Mouse (Mus musculus) kidney, postnatal 4 days (tissue): ENCODE data around the gene Gm42688.
A peak's percentile ranks its signal among the peaks of the same experiment; 100 is the strongest.

Experiments
- DNase-seq, 2 experiments: peaks; one replicate each; pipeline ENCODE4 v3.0.0; 2021; ENCODE audit warnings: mixed read lengths in 2 of 2

The Gm42688 gene

DNA sequence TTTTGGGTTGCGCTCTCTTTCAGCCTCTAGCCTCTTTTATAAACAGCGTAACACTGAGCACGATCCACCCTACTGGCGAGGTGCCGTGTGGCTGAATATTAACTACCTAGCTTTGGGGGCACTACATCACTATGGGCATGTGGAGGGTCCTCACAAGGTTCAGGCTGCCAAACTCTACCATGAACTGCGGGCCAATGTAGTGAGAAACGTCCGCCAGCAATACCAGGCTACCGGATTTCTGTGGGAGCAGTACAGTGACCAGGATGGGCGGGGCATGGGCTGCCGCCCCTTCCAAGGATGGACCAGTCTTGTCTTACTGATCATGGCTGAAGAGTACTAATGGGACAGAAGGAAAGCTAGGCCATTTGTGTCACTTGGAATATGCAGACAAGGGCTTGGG lies 17.0 kb downstream of the Gm42688 start:
- DNase-seq: peak in 1 of 2 experiments; percentile 11

DNA sequence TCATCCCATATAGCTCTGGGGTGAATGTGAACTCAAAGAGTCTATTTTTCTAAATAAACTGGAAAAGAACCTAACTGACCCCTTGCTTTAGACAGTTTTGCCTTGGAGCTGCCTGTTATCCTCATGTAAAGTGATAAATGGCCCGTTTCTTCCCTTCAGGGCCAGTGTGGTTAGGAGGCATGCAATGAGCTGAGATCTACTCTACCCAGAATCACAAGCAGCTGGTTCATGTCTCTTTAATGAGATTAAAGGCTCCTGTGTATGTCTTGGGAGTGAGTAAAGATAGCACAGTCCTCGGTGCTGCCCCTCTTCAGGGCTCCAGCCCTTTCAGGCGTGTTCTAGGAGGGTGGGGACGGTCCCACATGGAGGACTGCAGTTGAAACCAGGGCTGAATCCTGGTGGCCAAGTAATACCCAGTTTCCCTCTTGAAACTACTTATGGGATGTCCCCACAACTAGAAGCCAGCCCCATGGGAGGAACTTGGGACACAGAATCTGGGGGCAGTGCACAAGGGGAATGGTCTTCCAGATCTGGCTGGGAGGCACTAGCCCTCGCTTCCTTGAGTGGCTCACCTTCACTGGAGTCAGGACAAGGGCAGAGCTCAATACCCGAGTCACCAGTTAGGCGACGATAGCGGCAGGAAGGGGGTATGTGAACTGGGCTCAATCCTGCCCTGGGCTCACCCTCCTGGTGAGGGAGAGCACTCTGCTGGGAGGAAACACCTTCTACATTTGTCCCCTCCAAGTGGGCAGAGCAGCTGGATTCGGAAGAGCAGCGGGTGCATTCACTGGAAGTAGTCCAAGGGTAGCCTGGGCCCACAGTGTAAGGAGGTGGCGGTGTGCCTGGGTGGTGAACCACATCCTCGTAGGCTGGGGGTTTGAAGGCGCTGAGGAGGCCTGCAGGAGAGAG lies 17.7 kb downstream of the Gm42688 start:
- DNase-seq: peak in 1 of 2 experiments; percentile 3

DNA sequence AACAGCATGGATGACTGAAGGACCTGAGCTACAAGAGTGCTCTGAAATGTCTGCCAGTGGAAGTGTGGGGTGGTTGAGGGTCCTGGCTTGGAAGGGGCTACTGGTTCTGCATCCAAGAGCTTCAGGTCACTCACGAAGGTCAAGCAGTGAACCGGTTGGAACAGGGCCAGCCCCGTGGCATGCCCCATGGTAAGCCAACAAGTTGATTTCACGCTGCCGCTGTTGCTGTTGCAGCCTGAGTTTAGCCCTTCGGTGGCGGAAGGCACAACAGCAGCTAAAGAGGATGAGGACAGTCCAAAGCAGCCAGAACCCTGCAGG lies 18.3 kb downstream of the Gm42688 start:
- peak; percentile 48 to 59 for DNase-seq

DNA sequence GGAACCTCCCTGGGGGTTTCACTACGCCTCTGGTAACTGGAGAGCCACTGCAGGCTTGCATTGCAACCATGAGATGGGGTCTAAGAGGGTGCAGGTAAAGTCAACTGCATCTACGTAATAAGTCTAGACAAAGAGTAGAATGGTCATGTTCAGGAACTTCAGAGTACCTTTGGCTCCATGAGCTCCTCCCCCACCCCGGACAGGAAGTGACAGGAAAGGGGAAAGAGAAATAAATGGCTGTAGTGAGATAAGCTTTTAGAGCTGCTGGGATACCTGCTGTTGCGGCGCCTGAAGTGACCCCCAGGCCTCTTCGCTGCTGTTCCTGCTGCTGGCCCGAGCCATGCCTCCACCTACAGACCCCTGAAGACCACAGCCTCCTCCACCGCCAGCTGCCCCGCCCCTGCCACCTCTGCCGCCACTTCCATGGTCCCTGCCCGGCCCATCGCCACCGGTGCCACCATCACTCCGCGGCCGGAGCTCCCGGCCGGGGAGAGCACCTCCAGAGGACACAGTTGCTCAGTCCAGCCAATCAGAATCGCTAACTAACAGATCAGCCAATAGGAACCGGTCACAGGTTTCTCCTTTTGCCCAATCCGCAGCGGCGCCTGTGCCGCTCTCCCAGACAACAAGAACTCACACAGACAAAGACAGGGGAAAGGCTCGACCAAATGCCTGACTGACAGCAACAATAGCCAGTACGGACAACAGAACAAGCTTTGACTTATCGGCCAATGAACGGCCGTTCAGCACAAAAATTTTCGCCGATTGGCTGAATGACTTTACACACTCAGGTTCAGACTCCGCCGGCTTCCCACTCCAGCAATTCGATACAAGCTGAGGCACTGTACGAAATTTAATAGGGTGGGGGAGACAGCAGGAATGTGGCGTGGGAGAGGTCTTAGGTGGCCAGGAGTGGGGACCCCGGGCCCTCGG lies 19.8 kb downstream of the Gm42688 start, which contains the start of gene Wbp1:
Gene Wbp1 (minus strand): TSS at position 630 of the 933 bp plus-strand sequence.
- DNase-seq: peak; percentile 88 to 94

DNA sequence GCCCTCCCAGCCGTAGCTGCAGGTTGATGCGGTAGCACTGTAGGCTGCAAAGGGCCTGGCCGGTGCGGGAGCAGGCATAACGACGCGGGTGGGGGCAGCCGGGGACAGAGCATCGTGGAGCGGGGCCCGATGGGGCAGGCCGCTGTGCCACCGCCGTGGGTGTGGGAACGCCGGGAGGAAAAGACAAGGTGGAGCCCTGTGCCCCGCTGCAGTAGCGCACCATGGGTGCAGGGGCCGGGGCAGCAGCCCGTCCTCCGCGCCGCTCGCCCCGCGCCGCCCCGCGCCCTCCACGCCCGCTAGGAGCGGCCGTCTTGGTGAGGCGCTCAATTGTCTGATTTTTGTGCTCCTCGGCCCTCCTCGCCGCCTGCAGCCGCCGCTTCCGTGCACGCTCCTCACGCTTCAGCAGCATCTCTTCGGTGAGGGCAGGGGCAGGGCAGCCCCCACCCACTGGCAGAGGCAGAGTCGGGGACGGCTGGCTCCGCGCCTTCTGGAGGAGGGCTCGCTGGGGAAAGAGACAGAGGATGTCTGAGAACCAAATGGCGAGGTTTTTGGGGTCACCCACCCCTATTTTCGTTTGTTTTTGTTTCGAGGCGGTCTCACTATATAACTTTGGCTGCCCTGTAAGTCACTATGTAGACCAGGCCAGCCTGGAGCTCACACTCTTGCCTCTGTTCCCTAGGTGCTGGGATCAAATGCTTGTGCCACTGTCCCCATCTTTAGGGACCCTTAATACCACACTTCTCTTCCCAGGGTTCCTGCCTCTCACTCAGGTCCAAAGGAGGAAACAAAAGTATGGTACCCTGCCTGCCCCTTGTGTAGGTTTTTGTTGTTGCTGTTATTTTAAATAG lies 20.7 kb downstream of the Gm42688 start:
- DNase-seq: peak; percentile 48 to 62

DNA sequence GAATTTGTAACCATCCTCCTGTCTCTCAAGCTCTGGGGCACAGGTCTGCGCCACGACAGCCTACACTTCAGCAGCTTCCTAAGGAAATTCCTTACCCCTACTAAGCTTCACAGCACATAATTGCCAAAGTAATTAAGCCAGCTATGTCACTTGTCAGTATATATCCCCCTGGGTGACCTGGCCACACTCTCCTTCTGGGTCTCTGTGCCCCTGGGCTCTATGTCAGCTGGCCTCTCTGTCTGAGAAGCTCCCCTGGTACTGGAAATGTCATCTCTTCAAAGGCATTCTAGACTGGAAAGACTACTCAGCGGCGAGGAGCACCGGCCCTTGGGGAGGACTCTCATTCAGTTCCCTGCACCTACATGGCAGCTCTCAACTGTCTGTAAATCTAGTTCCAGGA lies 21.5 kb downstream of the Gm42688 start:
- no peak for DNase-seq

DNA sequence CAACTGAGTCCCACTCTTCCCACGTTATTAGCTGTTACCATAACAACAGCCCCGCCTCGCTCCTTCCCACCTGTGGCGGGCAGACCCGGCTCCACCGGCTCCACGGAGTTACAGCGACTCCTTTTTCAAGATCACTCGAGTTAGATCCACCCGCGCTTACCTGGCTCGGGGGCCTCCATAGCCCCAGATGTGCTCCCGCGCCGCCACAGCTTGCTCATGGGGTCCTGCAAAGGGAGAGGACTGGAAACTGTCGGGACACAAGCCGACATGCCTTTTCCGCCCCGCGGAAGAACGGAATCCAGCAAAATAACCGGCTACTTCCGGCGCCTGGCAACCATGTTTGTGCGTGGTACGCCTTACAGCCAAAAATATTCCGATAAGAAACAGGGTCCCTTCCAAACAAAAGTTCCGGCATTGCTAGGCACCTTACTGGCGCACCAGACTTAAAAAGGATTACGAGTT lies 23.5 kb downstream of the Gm42688 start:
- peak; percentile 92 to 95 for DNase-seq

DNA sequence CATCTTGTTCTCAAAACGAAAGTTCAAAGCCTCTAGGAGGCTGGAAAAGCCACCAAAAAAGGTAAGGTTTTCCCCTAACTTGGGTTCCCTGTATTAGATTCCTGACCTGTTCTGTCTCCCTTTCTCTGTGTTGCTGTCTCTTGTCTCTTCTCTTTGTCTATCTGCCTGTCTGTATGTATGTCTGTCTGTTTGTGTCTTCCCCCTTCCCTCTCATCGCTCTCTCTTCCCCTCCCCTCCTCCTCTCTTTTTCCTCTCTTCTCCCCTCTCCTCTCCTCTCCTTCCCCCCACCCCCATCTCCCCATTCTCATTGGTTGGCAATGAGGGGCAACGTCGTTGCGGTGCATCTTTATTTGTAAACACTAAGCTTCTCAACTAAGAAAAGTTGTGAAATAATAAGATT lies 23.9 kb downstream of the Gm42688 start, which contains the start of gene Ino80b:
Gene Ino80b (minus strand): TSS at position 101 of the 400 bp plus-strand sequence.
- DNase-seq: no peak

DNA sequence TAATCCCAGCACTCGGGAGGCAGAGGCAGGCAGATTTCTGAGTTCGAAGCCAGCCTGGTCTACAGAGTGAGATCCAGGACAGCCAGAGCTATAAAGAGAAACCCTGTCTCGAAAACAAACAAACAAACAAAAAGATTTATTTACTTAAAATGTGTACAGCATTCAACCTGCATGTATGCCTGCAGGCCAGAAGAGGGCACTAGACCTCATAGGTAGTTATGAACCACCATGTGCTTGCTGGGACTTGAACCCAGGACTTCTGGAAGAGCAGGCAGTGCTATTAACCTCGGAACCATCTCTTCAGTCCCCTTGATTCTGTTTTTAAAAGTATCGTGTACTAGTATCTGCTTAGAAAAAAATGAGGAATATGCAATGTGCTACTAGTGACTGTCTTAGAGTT lies 26.0 kb downstream of the Gm42688 start:
- no peak for DNase-seq

DNA sequence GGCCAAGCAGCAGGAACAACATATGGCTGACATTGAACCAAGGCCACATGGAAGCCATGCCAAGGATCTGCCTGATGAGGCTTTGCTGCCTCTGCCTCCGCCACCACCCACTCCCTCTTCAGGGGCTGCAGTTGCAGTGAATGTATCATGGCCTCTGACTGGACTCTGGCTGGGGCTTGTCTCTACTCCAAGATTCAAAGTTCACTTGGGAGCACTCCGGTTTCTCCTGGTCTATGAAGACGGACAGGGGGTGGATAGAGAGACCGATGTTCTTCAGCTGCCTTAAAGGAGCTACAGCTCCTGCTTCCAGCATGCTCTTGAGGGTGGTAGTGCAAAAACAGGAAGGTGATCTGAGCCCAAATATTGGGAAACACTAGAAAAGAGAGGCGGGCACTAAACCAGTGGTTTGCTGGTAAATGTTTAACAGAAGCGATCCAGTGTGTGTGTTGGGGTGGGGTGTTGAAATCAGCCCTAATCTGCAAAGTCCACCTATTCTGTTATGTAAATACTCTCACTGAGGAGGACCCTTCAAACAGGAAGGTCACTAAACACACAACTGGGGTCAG lies 30.1 kb downstream of the Gm42688 start:
- peak; percentile 49 to 67 for DNase-seq

DNA sequence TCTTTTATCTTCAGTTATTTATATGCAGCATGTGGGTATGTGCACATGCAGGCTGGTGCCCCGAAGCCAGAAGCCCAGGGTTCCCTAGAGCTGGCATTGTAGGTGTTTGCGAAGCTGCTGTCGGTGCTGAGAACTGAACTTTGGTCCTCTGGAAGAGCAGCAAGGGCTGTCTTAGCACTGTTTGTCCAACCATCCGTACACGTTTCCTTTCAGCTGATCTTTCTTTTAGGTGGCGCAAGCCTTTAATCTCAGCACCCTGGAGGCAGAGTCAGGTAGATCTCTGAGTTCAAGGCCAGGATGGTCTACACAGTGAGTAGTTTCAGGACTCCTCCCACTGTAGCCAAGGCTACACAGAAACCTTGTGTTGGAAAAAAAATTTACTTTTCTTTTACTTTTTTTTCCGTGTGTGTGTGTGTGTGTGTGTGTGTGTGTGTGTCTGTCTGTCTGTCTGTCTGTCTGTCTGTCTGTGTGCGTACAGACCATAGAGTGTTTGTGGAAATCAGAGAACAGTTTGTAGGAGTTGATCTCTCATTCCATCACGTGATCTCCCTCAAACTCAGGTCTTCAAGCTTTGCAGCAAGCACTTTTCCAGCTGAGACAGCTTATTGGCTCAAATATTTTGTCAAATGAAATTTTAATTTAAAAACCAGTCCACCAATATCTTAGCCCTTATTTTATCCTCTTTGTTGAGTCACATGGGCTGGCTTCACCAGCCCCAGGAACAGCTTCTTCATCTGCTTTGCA lies 30.9 kb downstream of the Gm42688 start:
- no peak for DNase-seq

DNA sequence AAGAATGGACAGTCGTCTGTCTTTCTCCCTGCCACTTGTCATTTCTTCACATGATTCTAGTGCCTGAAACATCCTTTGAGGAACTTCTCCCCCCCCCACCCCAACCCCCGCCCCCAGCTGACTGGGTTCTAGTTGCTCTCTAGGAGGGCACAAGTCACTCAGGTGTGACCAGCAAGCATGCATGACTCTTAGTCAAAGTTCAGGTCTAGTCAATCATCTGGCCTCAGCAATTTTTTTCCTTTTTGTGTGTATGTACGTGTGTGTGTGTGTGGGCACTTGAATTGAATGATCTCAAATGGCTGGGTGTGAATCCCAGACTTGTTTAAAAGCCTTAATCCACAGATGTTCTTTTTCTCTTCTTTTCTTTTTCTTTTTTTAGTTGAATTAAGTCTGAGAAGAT lies 32.8 kb downstream of the Gm42688 start:
- no peak for DNase-seq

DNA sequence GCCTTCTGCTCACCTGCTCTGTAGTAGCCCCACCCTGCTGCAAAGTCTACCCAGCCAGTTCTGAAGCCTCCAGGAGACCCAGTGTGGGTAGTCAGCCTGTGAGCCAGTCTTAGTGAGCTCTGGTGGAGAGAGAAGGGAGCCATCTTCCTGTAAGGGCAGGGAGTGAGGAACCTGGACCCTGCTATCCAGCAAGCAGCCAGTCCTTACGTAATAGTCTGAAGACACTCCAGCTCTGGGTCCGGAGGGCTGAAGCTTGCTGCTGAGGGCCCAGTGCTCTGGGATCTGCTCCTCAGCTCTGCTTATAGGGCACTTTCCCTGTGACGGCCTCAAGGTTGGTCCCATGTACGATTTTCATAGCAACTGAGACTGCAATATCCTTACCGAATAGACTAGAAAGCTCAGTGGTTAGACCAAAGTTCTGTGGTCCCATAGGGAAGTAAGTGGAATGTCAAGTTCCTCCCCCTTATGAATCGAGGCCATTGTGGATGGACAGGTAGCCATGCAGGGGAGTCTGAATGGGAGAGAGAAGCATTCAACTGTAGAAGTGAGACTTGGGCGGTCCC lies 33.6 kb downstream of the Gm42688 start, which contains the start of gene Rtkn:
Gene Rtkn (plus strand): TSS at position 513 of the 563 bp plus-strand sequence.
- DNase-seq: peak in 1 of 2 experiments; percentile 38

DNA sequence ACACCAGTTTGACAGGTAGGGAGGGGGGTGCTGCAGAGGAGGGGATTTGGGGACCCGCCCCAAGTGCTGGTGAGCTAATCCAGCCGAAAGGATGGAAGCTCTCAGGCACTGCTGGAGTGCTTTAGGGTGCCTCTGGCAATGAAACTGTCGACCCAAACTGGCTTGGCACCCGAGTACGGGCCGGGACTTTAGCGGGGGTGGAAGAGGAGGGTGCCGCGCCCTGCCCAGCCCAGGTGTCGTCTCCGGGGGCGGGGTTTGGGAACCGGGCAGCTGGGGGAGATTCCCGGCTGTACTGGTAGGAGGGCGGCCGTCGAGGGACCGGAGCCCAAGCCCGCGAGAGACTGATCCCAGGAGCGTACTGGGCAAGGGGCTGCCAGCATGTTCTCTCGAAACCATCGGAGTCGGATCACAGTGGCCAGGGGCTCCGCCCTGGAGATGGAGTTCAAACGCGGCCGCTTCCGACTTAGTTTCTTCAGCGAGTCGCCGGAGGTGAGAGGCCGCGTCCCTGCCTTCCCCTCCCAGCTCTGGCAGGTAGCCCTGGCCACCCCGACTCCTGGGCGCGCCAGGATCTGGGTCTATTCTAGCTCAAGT lies 34.2 kb downstream of the Gm42688 start:
- peak; percentile 63 to 76 for DNase-seq

DNA sequence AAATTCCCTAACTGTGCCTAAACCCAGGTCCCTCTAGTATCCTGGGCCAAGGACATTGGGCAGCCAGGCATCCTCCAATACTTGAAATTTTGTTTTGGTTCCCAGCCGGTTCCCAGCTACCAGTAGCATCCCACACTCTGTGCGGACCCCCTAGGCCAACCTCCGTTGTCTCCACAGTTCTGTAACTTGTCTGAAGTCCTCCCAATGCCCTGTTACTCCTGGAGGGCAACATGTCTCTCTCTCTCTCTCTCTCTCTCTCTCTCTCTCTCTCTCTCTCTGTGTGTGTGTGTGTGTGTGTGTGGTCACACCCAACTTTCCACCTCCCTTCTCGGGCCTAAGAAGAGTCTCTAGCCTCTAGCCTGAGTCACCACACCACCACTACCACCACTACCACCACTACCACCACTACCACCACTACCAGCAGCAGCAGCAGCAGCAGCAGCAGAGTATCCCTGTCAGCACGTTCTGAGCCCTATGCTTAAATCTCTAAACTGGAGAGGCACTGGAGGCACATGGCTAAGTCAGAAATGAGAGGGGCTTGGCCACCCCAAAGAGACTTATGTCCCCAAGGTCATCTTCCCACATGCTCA lies 35.0 kb downstream of the Gm42688 start:
- no peak for DNase-seq

DNA sequence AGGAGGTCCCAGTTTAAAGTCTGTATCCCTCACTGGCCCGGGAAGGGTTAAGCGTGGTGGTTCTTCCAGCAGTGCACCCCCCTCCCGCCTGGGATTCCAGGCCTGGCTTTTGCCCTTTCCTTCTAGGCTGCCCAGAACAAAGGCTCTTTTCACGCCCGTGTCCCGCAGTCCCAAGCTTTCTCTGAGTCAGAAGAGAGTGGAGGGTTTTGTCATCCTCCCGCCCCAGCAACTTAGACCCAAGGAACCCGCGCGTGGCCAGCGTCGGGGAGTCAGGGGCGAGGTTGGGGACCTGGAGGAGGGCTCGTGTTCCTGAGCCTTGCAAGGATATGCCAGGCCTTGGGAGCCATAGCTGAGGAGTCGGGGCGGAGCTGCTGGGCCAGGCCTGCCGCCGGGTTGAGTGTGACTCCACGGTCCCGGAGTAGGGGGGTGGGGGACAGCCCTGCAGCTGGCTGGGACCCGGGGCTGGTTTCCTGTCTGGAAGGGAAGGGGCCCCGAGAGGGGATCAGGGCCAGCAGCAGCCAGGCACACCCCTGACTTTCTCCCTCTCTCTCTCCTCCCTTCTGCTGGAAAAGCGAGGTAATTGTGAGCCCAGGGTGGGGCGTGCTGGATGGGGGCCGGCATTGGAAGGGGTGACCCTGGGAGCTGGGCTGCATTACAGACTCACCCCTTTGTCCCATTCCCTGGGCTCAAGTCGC lies 35.6 kb downstream of the Gm42688 start:
- peak; percentile 82 to 91 for DNase-seq

DNA sequence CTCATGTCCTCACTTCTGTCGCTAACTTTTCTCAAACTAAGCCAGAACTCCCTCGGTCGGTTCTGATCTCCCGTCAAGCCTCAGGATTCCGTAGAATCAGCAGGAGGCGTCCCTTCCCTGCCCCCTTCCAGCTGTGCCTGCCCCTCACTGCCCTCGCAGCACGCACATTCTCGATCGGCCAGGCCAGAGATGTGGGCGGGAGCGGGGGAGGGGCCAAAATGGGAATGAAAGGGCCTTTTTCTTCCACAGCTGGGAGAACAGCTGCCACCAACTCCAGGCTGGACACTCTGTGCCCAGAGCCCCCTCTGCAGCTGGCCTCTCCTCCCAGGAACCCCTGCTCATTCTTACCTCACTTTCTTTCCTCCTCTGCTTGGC lies 36.1 kb downstream of the Gm42688 start:
- peak; percentile 97 for DNase-seq

DNA sequence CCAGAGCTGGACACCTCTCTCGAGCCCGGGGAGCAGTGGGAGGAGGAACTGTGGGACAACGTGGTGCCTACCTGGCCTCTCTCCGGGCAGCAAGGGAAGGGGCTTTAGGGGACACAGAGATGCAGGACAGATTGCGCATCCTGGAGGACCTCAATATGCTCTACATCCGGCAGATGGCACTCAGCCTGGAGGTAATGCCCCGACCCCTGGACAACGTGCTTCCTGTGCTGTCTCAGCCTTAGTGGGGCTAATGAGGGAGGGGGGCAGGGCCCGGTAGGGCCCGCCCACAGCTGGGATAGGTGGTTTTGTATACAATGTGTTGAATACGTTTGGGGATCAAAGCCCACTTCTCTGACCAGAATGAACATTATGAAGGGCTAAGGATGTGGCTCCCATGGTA lies 36.6 kb downstream of the Gm42688 start:
- peak; percentile 64 to 77 for DNase-seq

DNA sequence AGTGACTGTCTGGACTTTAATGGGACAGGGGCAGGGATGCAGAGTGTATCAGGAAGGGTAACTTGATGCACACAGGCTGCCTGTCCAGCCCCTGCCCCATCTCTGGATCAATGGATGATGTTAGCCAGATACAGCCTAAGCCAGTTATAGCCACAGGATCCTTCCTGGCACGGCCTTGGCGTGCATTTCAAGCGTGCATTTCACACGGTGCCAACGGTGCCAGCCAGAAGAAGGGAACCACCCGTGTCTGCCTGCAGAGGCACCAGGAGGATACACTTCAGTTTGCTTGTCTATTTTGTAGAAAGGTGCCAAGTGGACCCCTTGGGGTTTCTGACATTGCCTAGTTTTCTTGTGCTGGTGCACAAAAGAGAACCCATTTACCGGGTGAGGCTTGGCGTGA lies 38.6 kb downstream of the Gm42688 start:
- no peak for DNase-seq
